Mouse (Mus musculus): Measurements from ENCODE around the gene Golt1a.
"Not testable (repeated sequence)": the region's sequence is repeated elsewhere in the genome, so short reads cannot be mapped to it uniquely, and the experiment has no call there.

Golt1a gene

GRCm38 (mm10) chr1:133306842-133307241 lies 2.8 kb upstream of the Golt1a start:
- DNase-seq, result peak; percentile 74 to 88

GRCm38 (mm10) chr1:133307318-133307717 lies 2.3 kb upstream of the Golt1a start:
- peak; percentile 34 to 60 for DNase-seq

- DNase-seq, result no peak
These were observed 1.6 kb downstream of the Golt1a start for GRCm38 (mm10) chr1:133311240-133311639.

- DNase-seq, result no peak
These were observed 2.3 kb downstream of the Golt1a start for GRCm38 (mm10) chr1:133311946-133312345.

- DNase-seq, result peak; percentile 34 to 48
These were observed 4.8 kb downstream of the Golt1a start for GRCm38 (mm10) chr1:133314364-133314763.

- no peak for DNase-seq
These were observed 6.2 kb downstream of the Golt1a start for GRCm38 (mm10) chr1:133315775-133316174.

- DNase-seq, result no peak
These were observed 7.0 kb downstream of the Golt1a start for GRCm38 (mm10) chr1:133316577-133316976.

- no peak for DNase-seq
These were observed 7.5 kb downstream of the Golt1a start for GRCm38 (mm10) chr1:133317149-133317548.

GRCm38 (mm10) chr1:133321267-133321925 lies 11.8 kb downstream of the Golt1a start, which contains the start of gene Kiss1:
Kiss1 (plus strand) TSS chr1:133321875.
- DNase-seq, result no peak

- no peak for DNase-seq
These were observed 13.7 kb downstream of the Golt1a start for GRCm38 (mm10) chr1:133323333-133323732.

GRCm38 (mm10) chr1:133325951-133326350 lies 16.4 kb downstream of the Golt1a start:
- DNase-seq, result no peak

- no peak for DNase-seq
These were observed 17.5 kb downstream of the Golt1a start for GRCm38 (mm10) chr1:133327094-133327493.

- DNase-seq, result no peak
These were observed 18.7 kb downstream of the Golt1a start for GRCm38 (mm10) chr1:133328299-133328795.

- no peak for DNase-seq
These were observed 19.5 kb downstream of the Golt1a start for GRCm38 (mm10) chr1:133328896-133329637.

- no peak for DNase-seq
These were observed 20.0 kb downstream of the Golt1a start for GRCm38 (mm10) chr1:133329638-133329964.

GRCm38 (mm10) chr1:133331142-133331541 lies 21.5 kb downstream of the Golt1a start:
- no peak for DNase-seq

- DNase-seq, result no peak
These were observed 23.2 kb downstream of the Golt1a start for GRCm38 (mm10) chr1:133332656-133333430.

- DNase-seq, result no peak
These were observed 24.3 kb downstream of the Golt1a start for GRCm38 (mm10) chr1:133333937-133334336.

GRCm38 (mm10) chr1:133340403-133340802 lies 30.8 kb downstream of the Golt1a start:
- not testable (repeated sequence) for DNase-seq

- no peak for DNase-seq
These were observed 34.8 kb downstream of the Golt1a start for GRCm38 (mm10) chr1:133344357-133344756.

- DNase-seq, result no peak
These were observed 36.9 kb downstream of the Golt1a start for GRCm38 (mm10) chr1:133346531-133346930.

GRCm38 (mm10) chr1:133347226-133347625 lies 37.6 kb downstream of the Golt1a start:
- no peak for DNase-seq
